Mouse (Mus musculus) erythroid progenitor cell, adult 5-6 weeks (primary cell): ENCODE results near the gene Igfbp3. TPM values are rescaled to one million over a fixed set of nuclear protein-coding genes. Genes with fewer than 3 reads are reported as not detected.
"Not testable (repeated sequence)": the region's sequence is repeated elsewhere in the genome, so short reads cannot be mapped to it uniquely, and the experiment has no call there.

Source experiments
- ATAC-seq: replicated peaks from 2 replicates; pipeline ENCODE4 v1.8.0; 2016; ENCODE audit warnings: moderate number of reproducible peaks, mild to moderate bottlenecking, moderate TSS enrichment, inconsistent platforms; ENCODE audit not compliant: poor library complexity, low FRiP score, severe bottlenecking
- total RNA-seq, 2 experiments: library from RNA; stranded (forward) in 1 of 2; stranded (reverse) in 1 of 2; fragments of 150-400 nt in 1 of 2; fragments of 186-747, 209-891 nt in 1 of 2; gene quantifications; 2 replicates each; pipeline versions ENCODE4 v1.2.3 to v1.2.4; 2015 to 2017; ENCODE audit warnings: low replicate concordance in 2 of 2

The Igfbp3 gene
- 1.1 TPM in 1 of 2 replicates, not detected in the other for total RNA-seq (2015; ENCODE audit: low replicate concordance)
- total RNA-seq (2017; ENCODE audit: low replicate concordance) = not detected in 2 replicates

- ATAC-seq = no peak
Observed at GRCm38 (mm10) chr11:7213501-7214341, at the start of gene Igfbp3. Gene Igfbp3, minus strand, starts transcription at chr11:7213923.

- no peak for ATAC-seq
Observed at GRCm38 (mm10) chr11:7250870-7251269, 37.1 kb upstream of the Igfbp3 start.

GRCm38 (mm10) chr11:7250415-7250814 is 36.7 kb upstream of the Igfbp3 start:
- ATAC-seq = no peak

- no peak for ATAC-seq
Observed at GRCm38 (mm10) chr11:7244782-7245181, 31.1 kb upstream of the Igfbp3 start.

GRCm38 (mm10) chr11:7239041-7239740 is 25.5 kb upstream of the Igfbp3 start:
- no peak for ATAC-seq

GRCm38 (mm10) chr11:7238546-7238945 is 24.8 kb upstream of the Igfbp3 start:
- no peak for ATAC-seq

GRCm38 (mm10) chr11:7237712-7238111 is 24.0 kb upstream of the Igfbp3 start:
- no peak for ATAC-seq

- ATAC-seq = no peak
Observed at GRCm38 (mm10) chr11:7236751-7237150, 23.0 kb upstream of the Igfbp3 start.

GRCm38 (mm10) chr11:7234981-7235609 is 21.4 kb upstream of the Igfbp3 start:
- ATAC-seq = no peak

- ATAC-seq = no peak
Observed at GRCm38 (mm10) chr11:7234436-7234835, 20.7 kb upstream of the Igfbp3 start.

- ATAC-seq = no peak
Observed at GRCm38 (mm10) chr11:7233333-7233732, 19.6 kb upstream of the Igfbp3 start.

- ATAC-seq = no peak
Observed at GRCm38 (mm10) chr11:7231958-7232357, 18.2 kb upstream of the Igfbp3 start.

GRCm38 (mm10) chr11:7230000-7230399 is 16.3 kb upstream of the Igfbp3 start:
- ATAC-seq = no peak

- ATAC-seq = no peak
Observed at GRCm38 (mm10) chr11:7228107-7228506, 14.4 kb upstream of the Igfbp3 start.

- ATAC-seq = no peak
Observed at GRCm38 (mm10) chr11:7226810-7227550, 13.3 kb upstream of the Igfbp3 start.

- ATAC-seq = no peak
Observed at GRCm38 (mm10) chr11:7226200-7226599, 12.5 kb upstream of the Igfbp3 start.

GRCm38 (mm10) chr11:7221826-7222225 is 8.1 kb upstream of the Igfbp3 start:
- ATAC-seq = not testable (repeated sequence)

- ATAC-seq = no peak
Observed at GRCm38 (mm10) chr11:7215703-7216102, 2.0 kb upstream of the Igfbp3 start.

- ATAC-seq = no peak
Observed at GRCm38 (mm10) chr11:7214761-7215160, 1.0 kb upstream of the Igfbp3 start.

GRCm38 (mm10) chr11:7214342-7214660 is 578 bp upstream of the Igfbp3 start:
- no peak for ATAC-seq
